Mouse (Mus musculus) C2C12 (cell line): Measurements from ENCODE around the gene Dnajb13.

ENCODE experiments used
- CEBPB ChIP-seq: IDR thresholded peaks from one replicate; pipeline ENCODE4 v1.6.1; 2011; ENCODE audit warnings: low read depth, mild to moderate bottlenecking, control low read depth, moderate library complexity
- CTCF ChIP-seq: IDR thresholded peaks from one replicate; pipeline ENCODE4 v1.5.1; 2011; ENCODE audit not compliant: control insufficient read depth, insufficient read depth, insufficient read length
- FOSL1 ChIP-seq: IDR thresholded peaks from one replicate; pipeline ENCODE4 v1.8.0; 2011; ENCODE audit warnings: mild to moderate bottlenecking, low read length; ENCODE audit not compliant: poor library complexity, insufficient read depth, severe bottlenecking
- MAX ChIP-seq: IDR thresholded peaks from one replicate; pipeline ENCODE4 v1.6.1; 2011; ENCODE audit warnings: mild to moderate bottlenecking, control low read depth
- MYOD1 ChIP-seq: IDR thresholded peaks from one replicate; pipeline ENCODE4 v1.6.1; 2011; ENCODE audit warnings: low read depth; ENCODE audit not compliant: control insufficient read depth, insufficient read length
- MYOG ChIP-seq: IDR thresholded peaks from one replicate; pipeline ENCODE4 v1.6.1; 2011; ENCODE audit not compliant: control insufficient read depth, insufficient read length; ENCODE audit errors: extremely low read depth
- USF1 ChIP-seq: IDR thresholded peaks from one replicate; pipeline ENCODE4 v1.6.1; 2011; ENCODE audit warnings: low read depth, mild to moderate bottlenecking, control low read depth, moderate library complexity

DNA sequence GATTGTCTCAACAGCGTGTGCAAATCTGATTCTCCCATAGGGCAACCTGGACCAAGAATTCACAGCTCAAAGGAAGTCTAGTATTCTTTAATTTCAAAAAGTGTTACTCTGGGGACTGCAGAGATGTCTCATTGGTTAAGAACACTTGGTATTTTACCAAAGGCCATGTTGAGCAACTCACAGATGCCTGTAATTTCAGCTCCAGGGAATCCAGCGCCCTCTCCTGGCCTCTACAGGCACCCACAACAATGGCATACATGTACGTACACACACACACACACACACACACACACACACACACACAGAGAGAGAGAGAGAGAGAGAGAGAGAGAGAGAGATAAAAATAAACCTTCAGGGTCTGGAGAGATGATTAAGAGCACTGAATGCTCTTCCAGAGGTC, 7.5 kb upstream of the Dnajb13 start:
- no peak for TF ChIP-seq CTCF
- no peak for TF ChIP-seq MAX
- TF ChIP-seq MYOG, result no peak
- TF ChIP-seq CEBPB, result no peak
- no peak for TF ChIP-seq USF1
- no peak for TF ChIP-seq FOSL1
- no peak for TF ChIP-seq MYOD1
